Mouse (Mus musculus): ENCODE results near the gene Zkscan5. TPM values are rescaled to one million over a fixed set of nuclear protein-coding genes. Genes with fewer than 3 reads are reported as not detected.

The Zkscan5 gene
- 10.1 and 10.4 TPM in 2 replicates for polyA plus RNA-seq (2012; rRNA removed)

GRCm38 (mm10) chr5:145203936-145204691 is at the start of gene Zkscan5:
TSS of gene Zkscan5 (plus strand) at chr5:145204562.

DNA sequence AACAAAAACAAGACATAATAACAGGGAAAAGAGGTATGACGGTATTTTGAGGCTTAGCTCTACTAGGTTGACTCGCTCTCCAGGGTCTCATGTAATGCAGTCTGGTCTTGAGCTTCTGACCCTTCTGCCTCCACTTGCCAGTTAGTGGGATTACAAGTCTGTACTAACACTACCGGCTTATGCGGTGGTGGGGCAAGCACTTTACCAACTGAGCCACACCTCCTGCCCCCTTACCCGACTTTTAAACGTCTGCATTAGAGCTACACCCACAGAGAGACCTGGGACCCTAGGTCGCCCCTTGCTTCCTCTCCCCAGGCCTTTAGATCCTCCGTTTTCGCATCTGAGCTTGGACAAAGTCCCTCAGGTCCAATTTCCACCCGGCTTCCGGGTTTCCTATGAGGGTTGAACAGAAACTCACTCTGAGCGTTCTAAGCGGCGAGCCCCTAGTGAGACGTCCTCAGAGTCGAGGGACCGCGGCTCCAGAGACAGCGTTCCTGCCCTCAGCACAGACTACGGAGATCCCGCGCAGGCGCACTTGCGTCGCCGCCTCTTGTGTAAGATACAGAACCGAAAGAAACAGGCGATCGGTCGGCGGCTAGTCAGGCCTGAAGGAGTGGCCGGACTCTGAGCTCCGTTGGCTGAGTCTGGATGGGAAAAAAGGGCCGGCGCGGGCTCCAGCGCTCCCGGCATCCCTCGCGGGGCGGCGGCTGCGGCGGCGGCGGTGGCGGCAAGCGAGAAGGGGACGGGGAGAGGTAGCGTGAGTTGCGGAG is 37.6 kb upstream of the Zkscan5 start, which contains the start of the genes Ptcd1 and Cpsf4:
TSS of gene Ptcd1 (minus strand) at position 573 of the 770 bp plus-strand sequence.
TSS of gene Cpsf4 (plus strand) at position 678 of the 770 bp plus-strand sequence.

DNA sequence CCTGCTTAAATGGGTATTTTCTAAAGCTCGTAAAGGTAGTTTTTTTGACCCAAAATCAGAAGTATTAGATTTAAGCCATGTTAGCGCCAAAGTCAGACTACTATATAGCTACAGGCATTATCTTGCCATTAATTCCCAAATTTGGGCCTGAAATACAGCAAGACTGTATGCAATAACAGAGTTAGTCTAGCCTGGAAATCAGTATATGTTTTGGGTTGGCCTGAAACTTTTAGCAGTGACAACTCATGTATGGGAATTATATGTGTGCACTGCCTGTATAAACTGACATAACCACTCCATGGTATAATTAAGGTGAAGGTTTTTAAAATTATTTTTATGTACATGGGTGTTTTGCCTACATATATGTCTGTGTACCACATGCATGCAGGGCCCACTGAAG is 12.4 kb upstream of the Zkscan5 start, which contains the start of gene Atp5j2:
TSS of gene Atp5j2 (minus strand) at position 101 of the 400 bp plus-strand sequence.

DNA sequence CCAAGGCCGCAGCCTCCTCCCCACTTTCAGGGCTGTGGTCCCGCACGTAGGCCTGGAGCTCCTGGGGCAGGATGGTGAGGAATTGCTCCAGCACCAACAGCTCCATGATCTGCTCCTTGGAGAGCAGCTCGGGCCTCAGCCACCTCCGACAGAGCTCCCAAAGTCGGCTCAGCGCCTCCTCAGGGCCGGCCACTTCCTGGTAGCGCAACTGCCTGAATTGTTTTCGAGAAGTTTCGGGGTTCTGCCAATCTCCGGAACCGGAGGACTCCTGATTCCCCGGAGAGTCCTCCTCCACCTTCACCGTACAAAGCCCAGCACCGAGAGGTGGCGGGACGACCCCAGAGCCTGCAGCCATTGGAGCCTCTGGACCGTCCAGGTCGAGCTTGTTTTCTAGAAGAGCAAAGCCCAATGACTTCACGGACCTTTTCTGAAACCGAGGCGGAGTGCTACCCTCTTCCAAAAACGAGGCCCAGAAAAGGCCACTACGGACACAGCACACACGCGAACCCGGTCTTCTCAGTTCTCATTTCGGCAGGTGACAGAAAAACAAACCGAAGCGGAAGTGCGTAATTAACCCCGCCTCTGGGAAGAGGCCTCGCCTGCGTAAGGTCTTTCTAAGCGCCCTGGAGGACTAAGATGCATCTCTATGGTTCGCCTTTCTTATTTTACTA is 2.9 kb upstream of the Zkscan5 start, which contains the start of gene Zkscan14:
TSS of gene Zkscan14 (minus strand) at position 548 of the 671 bp plus-strand sequence.

GRCm38 (mm10) chr5:145231367-145231871 is 27.1 kb downstream of the Zkscan5 start, which contains the start of gene Zfp655:
TSS of gene Zfp655 (plus strand) at chr5:145231715.

Other genes starting within 250 kb of the Zkscan5 start
- gene Smurf1, start 238.7 kb upstream of the Zkscan5 start, polyA plus RNA-seq (2012; rRNA removed) = 41.3 and 45.5 TPM in 2 replicates
- gene Gm4871, start 171.8 kb upstream of the Zkscan5 start, polyA plus RNA-seq (2012; rRNA removed) = not detected in 2 replicates
- not detected in 2 replicates for gene 1700018F24Rik, start 161.6 kb upstream of the Zkscan5 start, polyA plus RNA-seq (2012; rRNA removed)
- gene Arpc1a, start 120.7 kb upstream of the Zkscan5 start, polyA plus RNA-seq (2012; rRNA removed) = 219 and 224 TPM in 2 replicates
- gene Kpna7, start 120.5 kb upstream of the Zkscan5 start, polyA plus RNA-seq (2012; rRNA removed) = 0.04 TPM in 1 of 2 replicates, not detected in the other
- 78.0 and 125 TPM in 2 replicates for gene Arpc1b, start 90.3 kb upstream of the Zkscan5 start, polyA plus RNA-seq (2012; rRNA removed)
- gene Pdap1, start 64.3 kb upstream of the Zkscan5 start, polyA plus RNA-seq (2012; rRNA removed) = 136 and 142 TPM in 2 replicates
- gene Bud31, start 64.2 kb upstream of the Zkscan5 start, polyA plus RNA-seq (2012; rRNA removed) = 164 and 179 TPM in 2 replicates
- 18.6 TPM in 2 replicates for gene Ptcd1, start 37.5 kb upstream of the Zkscan5 start, polyA plus RNA-seq (2012; rRNA removed)
- 81.8 and 87.1 TPM in 2 replicates for gene Cpsf4, start 37.3 kb upstream of the Zkscan5 start, polyA plus RNA-seq (2012; rRNA removed)
- gene Atp5j2, start 12.5 kb upstream of the Zkscan5 start, polyA plus RNA-seq (2012; rRNA removed) = 341 and 365 TPM in 2 replicates
- gene Zkscan14, start 2.7 kb upstream of the Zkscan5 start, polyA plus RNA-seq (2012; rRNA removed) = 7.0 and 7.2 TPM in 2 replicates
- gene Zfp655, start 27.2 kb downstream of the Zkscan5 start, polyA plus RNA-seq (2012; rRNA removed) = 20.8 and 21.5 TPM in 2 replicates
- 19.0 and 20.9 TPM in 2 replicates for gene Zscan25, start 75.9 kb downstream of the Zkscan5 start, polyA plus RNA-seq (2012; rRNA removed)
- not detected in 2 replicates for gene Cyp3a57, start 140.7 kb downstream of the Zkscan5 start, polyA plus RNA-seq (2012; rRNA removed)